25 mouse cellular contexts compared by ENCODE assay signal in the genomic region with DNA sequence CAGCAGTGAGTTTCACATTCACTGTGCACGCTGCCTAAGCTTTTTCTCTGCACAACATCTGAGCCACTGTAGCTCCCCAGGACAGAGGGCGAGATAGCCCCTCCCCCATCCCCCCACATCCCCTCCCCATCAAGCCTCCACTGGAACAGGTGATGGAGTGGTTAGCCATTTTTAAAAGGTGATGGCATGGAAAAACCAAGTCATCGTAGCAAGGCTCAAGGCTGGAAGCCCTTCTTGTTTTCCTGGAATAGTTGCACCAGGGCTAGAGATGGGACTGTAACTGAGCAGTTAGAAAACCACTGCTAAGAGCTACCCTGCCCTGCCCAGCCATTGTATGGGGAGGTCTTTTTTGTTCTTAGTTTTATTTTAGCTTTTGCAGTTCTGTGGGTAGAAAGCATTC.
"Had no signal": no experiment of that assay in that cellular context is flagged by ENCODE, and none has a peak within 500 bp of the region (broad histone marks: within the 10 kb centered on the region; RNA-seq: fewer than 3 reads in every experiment).

No protein-coding gene starts in this region.

- H3K4me1 ChIP-seq: hindbrain, embryonic 10.5 days; hindbrain, embryonic 13.5 days; hindbrain, embryonic 15.5 days; kidney, embryonic 15.5 days; limb, embryonic 12.5 days; liver, embryonic 13.5 days had no signal

- H3K4me2 ChIP-seq: heart, embryonic 12.5 days; hindbrain, embryonic 13.5 days; hindbrain, embryonic 15.5 days; kidney, embryonic 15.5 days; limb, embryonic 12.5 days; liver, embryonic 11.5 days; liver, embryonic 13.5 days; liver, embryonic 15.5 days had no signal

- H3K9ac ChIP-seq: heart, embryonic 12.5 days; hindbrain, embryonic 13.5 days; hindbrain, embryonic 15.5 days; kidney, embryonic 15.5 days; limb, embryonic 12.5 days; liver, embryonic 13.5 days; liver, embryonic 15.5 days; liver, postnatal 0 days had no signal

- DNase-seq: gastrocnemius, postnatal 25 days; heart, adult 11 months; heart, adult 2 months; heart, postnatal 4 days; kidney, adult 11 months; kidney, adult 2 months; kidney, adult 9 months; kidney, postnatal 14 days; kidney, postnatal 36 days; layer of hippocampus, adult 9-11 months; layer of hippocampus, postnatal 36 days; liver; liver, embryonic 13.5 days; liver, postnatal 0 days had no signal

- H3K27ac ChIP-seq: heart, adult 2 months; hindbrain, embryonic 10.5 days; hindbrain, embryonic 13.5 days; hindbrain, embryonic 15.5 days; hindbrain, postnatal 0 days; kidney, embryonic 15.5 days; kidney, postnatal 0 days; limb, embryonic 12.5 days; liver, embryonic 13.5 days; liver, embryonic 15.5 days had no signal

- ATAC-seq: hindbrain, postnatal 0 days; intestine, embryonic 16.5 days; liver, postnatal 0 days had no signal

- H3K9me3 ChIP-seq: heart, embryonic 12.5 days; hindbrain, embryonic 10.5 days; hindbrain, embryonic 13.5 days; hindbrain, embryonic 15.5 days; kidney, embryonic 15.5 days; limb, embryonic 12.5 days; liver, embryonic 13.5 days; liver, embryonic 15.5 days had no signal

- H3K36me3 ChIP-seq: heart, embryonic 12.5 days; hindbrain, embryonic 10.5 days; hindbrain, embryonic 13.5 days; hindbrain, embryonic 15.5 days; kidney, embryonic 15.5 days; limb, embryonic 12.5 days; liver, embryonic 13.5 days; liver, embryonic 15.5 days had no signal

- H3K4me3 ChIP-seq: heart, adult 2 months; heart, embryonic 12.5 days; hindbrain, embryonic 10.5 days; hindbrain, embryonic 13.5 days; hindbrain, embryonic 15.5 days; kidney, embryonic 15.5 days; limb, embryonic 12.5 days; liver, embryonic 13.5 days; liver, embryonic 15.5 days had no signal

- H3K27me3 ChIP-seq: heart, embryonic 12.5 days; hindbrain, embryonic 13.5 days; hindbrain, embryonic 15.5 days; kidney, embryonic 15.5 days; limb, embryonic 12.5 days; liver, embryonic 13.5 days; liver, embryonic 15.5 days had no signal
